Mouse (Mus musculus): ENCODE results near the gene Ephx4.

Gene Ephx4

GRCm38 (mm10) chr5:107436185-107436584 is 33.6 kb downstream of the Ephx4 start:
- no peak for DNase-seq

- no peak for DNase-seq
Observed at GRCm38 (mm10) chr5:107436587-107437209, 34.2 kb downstream of the Ephx4 start.

- peak; percentile 97 for DNase-seq
Observed at GRCm38 (mm10) chr5:107437464-107438281, 35.1 kb downstream of the Ephx4 start, which contains the start of gene Btbd8. Gene Btbd8 (plus strand): TSS chr5:107437997.

GRCm38 (mm10) chr5:107438353-107438752 is 35.8 kb downstream of the Ephx4 start:
- no peak for DNase-seq

- no peak for DNase-seq
Observed at GRCm38 (mm10) chr5:107441881-107442280, 39.3 kb downstream of the Ephx4 start.

- no peak for DNase-seq
Observed at GRCm38 (mm10) chr5:107444251-107444650, 41.7 kb downstream of the Ephx4 start.

GRCm38 (mm10) chr5:107447977-107448376 is 45.4 kb downstream of the Ephx4 start:
- DNase-seq = no peak

GRCm38 (mm10) chr5:107448784-107449183 is 46.2 kb downstream of the Ephx4 start:
- no peak for DNase-seq

- no peak for DNase-seq
Observed at GRCm38 (mm10) chr5:107449620-107450019, 47.1 kb downstream of the Ephx4 start.

GRCm38 (mm10) chr5:107450299-107450698 is 47.8 kb downstream of the Ephx4 start:
- DNase-seq = no peak

- no peak for DNase-seq
Observed at GRCm38 (mm10) chr5:107462147-107463076, 59.9 kb downstream of the Ephx4 start.

- DNase-seq = peak; percentile 86
Observed at GRCm38 (mm10) chr5:107466501-107466900, 64.0 kb downstream of the Ephx4 start.

- DNase-seq = no peak
Observed at GRCm38 (mm10) chr5:107467098-107467497, 64.6 kb downstream of the Ephx4 start.

- DNase-seq = no peak
Observed at GRCm38 (mm10) chr5:107470600-107471329, 68.2 kb downstream of the Ephx4 start.

All from retina, postnatal 1 day (tissue).